Mouse (Mus musculus) myocyte (in vitro differentiated cells): ENCODE data around the gene Ank. TPM values are rescaled to one million over a fixed set of nuclear protein-coding genes. Genes with fewer than 3 reads are reported as not detected.

Source experiments
- H3K27me3 ChIP-seq: one replicate; pipeline ENCODE4 v1.6.1; 2011; ENCODE audit not compliant: control insufficient read depth, insufficient read depth, insufficient read length
- H3K36me3 ChIP-seq: one replicate; pipeline ENCODE4 v1.6.1; 2011; ENCODE audit not compliant: control insufficient read depth, insufficient read depth
- H3K4me2 ChIP-seq: one replicate; pipeline ENCODE4 v1.6.1; 2011; ENCODE audit warnings: low read depth, control low read depth
- H3K4me3 ChIP-seq: one replicate; pipeline ENCODE4 v1.5.1; 2011; ENCODE audit warnings: mild to moderate bottlenecking, control low read depth, moderate library complexity
- H3K79me2 ChIP-seq: one replicate; pipeline ENCODE4 v1.6.1; 2011; ENCODE audit not compliant: control insufficient read depth, insufficient read depth
- H3ac ChIP-seq: one replicate; pipeline ENCODE4 v1.6.1; 2011; ENCODE audit not compliant: control insufficient read depth, insufficient read length
- CEBPB ChIP-seq: IDR thresholded peaks from 2 replicates; pipeline ENCODE4 v1.6.1; 2011; ENCODE audit warnings: mild to moderate bottlenecking, moderate library complexity; ENCODE audit not compliant: poor library complexity, insufficient read depth, severe bottlenecking
- E2F4 ChIP-seq: IDR thresholded peaks from one replicate; pipeline ENCODE4 v1.6.1; 2011; ENCODE audit warnings: mild to moderate bottlenecking, control low read depth, moderate library complexity; ENCODE audit not compliant: insufficient read depth
- MAX ChIP-seq: IDR thresholded peaks from one replicate; pipeline ENCODE4 v1.6.1; 2011; ENCODE audit warnings: low read depth, mild to moderate bottlenecking, control low read depth
- MYOD1 ChIP-seq, 3 experiments: IDR thresholded peaks; one replicate each; pipeline ENCODE4 v1.6.1; 2011; ENCODE audit warnings: control low read depth in 2 of 3, low read depth in 2 of 3, mild to moderate bottlenecking in 2 of 3, moderate library complexity in 1 of 3; ENCODE audit not compliant: insufficient read length in 2 of 3, control insufficient read depth in 1 of 3
- MYOG ChIP-seq, 3 experiments: IDR thresholded peaks; one replicate each; pipeline ENCODE4 v1.6.1; 2011; ENCODE audit warnings: control low read depth in 2 of 3, low read depth in 2 of 3, mild to moderate bottlenecking in 2 of 3; ENCODE audit not compliant: insufficient read length in 2 of 3, control insufficient read depth in 1 of 3, insufficient read depth in 1 of 3
- POLR2A ChIP-seq: IDR thresholded peaks from one replicate; pipeline ENCODE4 v1.6.1; 2011; ENCODE audit warnings: low read depth, mild to moderate bottlenecking, control low read depth, moderate library complexity; ENCODE audit not compliant: insufficient read length
- POLR2AphosphoS2 ChIP-seq: IDR thresholded peaks from one replicate; pipeline ENCODE4 v1.6.1; 2011; ENCODE audit warnings: low read depth, control low read depth; ENCODE audit not compliant: insufficient read length
- REST ChIP-seq: IDR thresholded peaks from one replicate; pipeline ENCODE4 v1.6.1; 2011; ENCODE audit warnings: mild to moderate bottlenecking, control low read depth, moderate library complexity; ENCODE audit not compliant: insufficient read depth, insufficient read length
- SRF ChIP-seq: IDR thresholded peaks from one replicate; pipeline ENCODE4 v1.6.1; 2011; ENCODE audit warnings: low read depth; ENCODE audit not compliant: control insufficient read depth, insufficient read length
- TCF12 ChIP-seq: IDR thresholded peaks from one replicate; pipeline ENCODE4 v1.6.1; 2011; ENCODE audit warnings: mild to moderate bottlenecking, control low read depth; ENCODE audit not compliant: poor library complexity, insufficient read depth, severe bottlenecking
- TCF3 ChIP-seq: IDR thresholded peaks from one replicate; pipeline ENCODE4 v1.6.1; 2011; ENCODE audit warnings: low read depth, control low read depth; ENCODE audit not compliant: insufficient read length
- USF1 ChIP-seq: IDR thresholded peaks from one replicate; pipeline ENCODE4 v1.6.1; 2011; ENCODE audit warnings: low read depth, mild to moderate bottlenecking, control low read depth, moderate library complexity
- polyA plus RNA-seq: library from polyadenylated mRNA; unstranded; fragments of >200 nt; fragmentation: generic; extraction: Trizol; gene quantifications from one replicate; pipeline ENCODE4 v1.2.1, GENCODE M21; 2012; ENCODE audit warnings: missing spikeins

The Ank gene
- polyA plus RNA-seq, 1 experiment: 103 TPM

GRCm38 (mm10) chr15:27597516-27597915 lies 131.0 kb downstream of the Ank start:
- Histone ChIP-seq H3K36me3 (peaks cover 30% of the 10 kb centered on the region), H3ac (no peak overlapping the region), H3K27me3 (no peaks in the 10 kb centered on the region), H3K79me2 (no peaks in the 10 kb centered on the region), H3K4me3 (no peak overlapping the region), H3K4me2 (peak overlapping the region; percentile 69)
- TF ChIP-seq REST: no peak
- TF ChIP-seq USF1: no peak
- TF ChIP-seq SRF: no peak
- TF ChIP-seq MAX: no peak
- TF ChIP-seq TCF12: no peak
- TF ChIP-seq CEBPB: no peak
- no peak for TF ChIP-seq E2F4
- no peak for TF ChIP-seq POLR2AphosphoS2
- TF ChIP-seq TCF3: no peak
- no peak for TF ChIP-seq MYOG (IDR thresholded peaks at IDR 0.05; ENCODE audit: control insufficient read depth in 1 of 3, insufficient read depth in 1 of 3, insufficient read length in 2 of 3, low read depth in 2 of 3)
- TF ChIP-seq MYOD1 (IDR thresholded peaks at IDR 0.05; ENCODE audit: control insufficient read depth in 1 of 3, insufficient read length in 2 of 3, low read depth in 2 of 3): no peak
- TF ChIP-seq POLR2A: no peak

DNA sequence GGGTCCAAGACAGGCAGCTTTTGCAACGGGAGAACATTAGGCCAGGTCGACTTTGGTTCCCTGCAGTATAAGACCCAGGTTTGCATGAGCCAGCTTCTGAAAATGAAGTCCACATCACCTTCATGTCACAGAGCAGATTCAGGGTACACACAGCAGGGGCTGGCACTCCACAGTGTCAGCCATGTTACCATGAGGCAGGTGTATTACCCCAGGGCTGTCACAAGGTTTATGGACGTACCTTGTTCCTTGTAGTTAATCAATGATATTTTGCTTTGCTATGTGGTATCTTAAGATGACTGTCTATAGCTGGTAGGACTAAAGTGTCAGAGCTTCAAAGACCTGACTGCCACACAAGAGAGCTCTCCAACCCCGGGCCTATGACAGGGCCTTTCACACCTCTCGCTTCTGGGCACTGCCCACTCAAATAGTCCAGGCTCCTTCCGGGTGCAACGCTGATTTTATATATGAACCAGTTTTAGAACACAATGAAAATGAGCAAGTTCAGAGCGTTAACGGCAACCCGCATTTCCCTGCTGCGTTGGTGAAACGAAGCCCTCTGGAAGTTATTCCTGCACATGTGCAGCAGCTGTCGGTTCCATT lies 132.4 kb downstream of the Ank start:
- no peak overlapping the region for H3K4me3 ChIP-seq
- no peak overlapping the region for H3K4me2 ChIP-seq
- H3ac ChIP-seq: no peak overlapping the region
- H3K79me2 ChIP-seq: peaks cover 3% of the 10 kb centered on the region
- no peaks in the 10 kb centered on the region for H3K27me3 ChIP-seq
- H3K36me3 ChIP-seq: peaks cover 23% of the 10 kb centered on the region
- no peak for TF ChIP-seq TCF12
- peak; percentile 57 for TF ChIP-seq POLR2AphosphoS2
- no peak for TF ChIP-seq MAX
- TF ChIP-seq TCF3: no peak

GRCm38 (mm10) chr15:27600524-27600923 lies 134.0 kb downstream of the Ank start:
- Histone ChIP-seq H3K4me2 (no peak overlapping the region), H3K79me2 (peaks cover 11% of the 10 kb centered on the region), H3K4me3 (no peak overlapping the region), H3K27me3 (no peaks in the 10 kb centered on the region), H3K36me3 (peaks cover 22% of the 10 kb centered on the region), H3ac (no peak overlapping the region)
- no peak for TF ChIP-seq TCF3
- no peak for TF ChIP-seq REST
- TF ChIP-seq POLR2AphosphoS2: peak; percentile 7

DNA sequence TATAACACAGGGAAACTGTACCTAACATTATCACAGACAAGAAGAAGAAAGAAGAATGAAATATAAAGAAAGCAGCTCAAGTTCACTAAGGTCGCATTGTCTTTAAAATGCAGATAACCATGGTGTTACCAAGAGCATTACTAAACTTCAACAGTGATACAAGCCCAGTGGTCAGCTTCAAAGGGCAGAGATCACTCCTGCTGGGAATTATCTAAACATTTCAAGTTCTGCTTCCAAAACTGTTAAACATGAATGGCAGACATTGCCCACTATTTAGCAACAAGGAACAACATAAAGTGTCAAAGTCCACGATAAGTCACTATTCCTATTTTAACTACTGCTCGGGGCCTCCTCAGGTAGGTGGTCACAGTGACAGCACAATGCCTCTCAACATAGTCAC lies 138.1 kb downstream of the Ank start:
- peaks cover 11% of the 10 kb centered on the region for H3K79me2 ChIP-seq
- TF ChIP-seq SRF (no peak), POLR2AphosphoS2 (no peak), E2F4 (no peak), POLR2A (no peak), TCF3 (no peak)
- no peak overlapping the region for H3K4me2 ChIP-seq
- no peaks in the 10 kb centered on the region for H3K27me3 ChIP-seq
- H3K36me3 ChIP-seq: peaks cover 49% of the 10 kb centered on the region
- no peak overlapping the region for H3ac ChIP-seq
- H3K4me3 ChIP-seq: no peak overlapping the region

- Histone ChIP-seq H3K4me3 (no peak overlapping the region), H3ac (no peak overlapping the region), H3K79me2 (peaks cover 11% of the 10 kb centered on the region), H3K4me2 (no peak overlapping the region), H3K36me3 (peaks cover 43% of the 10 kb centered on the region), H3K27me3 (no peaks in the 10 kb centered on the region)
- peak; percentile 55 for TF ChIP-seq POLR2AphosphoS2
- no peak for TF ChIP-seq MYOG (IDR thresholded peaks at IDR 0.05; ENCODE audit: control insufficient read depth in 1 of 3, insufficient read depth in 1 of 3, insufficient read length in 2 of 3, low read depth in 2 of 3)
- no peak for TF ChIP-seq TCF12
- TF ChIP-seq SRF: no peak
- no peak for TF ChIP-seq POLR2A
These were observed 138.8 kb downstream of the Ank start for GRCm38 (mm10) chr15:27605252-27605651.

DNA sequence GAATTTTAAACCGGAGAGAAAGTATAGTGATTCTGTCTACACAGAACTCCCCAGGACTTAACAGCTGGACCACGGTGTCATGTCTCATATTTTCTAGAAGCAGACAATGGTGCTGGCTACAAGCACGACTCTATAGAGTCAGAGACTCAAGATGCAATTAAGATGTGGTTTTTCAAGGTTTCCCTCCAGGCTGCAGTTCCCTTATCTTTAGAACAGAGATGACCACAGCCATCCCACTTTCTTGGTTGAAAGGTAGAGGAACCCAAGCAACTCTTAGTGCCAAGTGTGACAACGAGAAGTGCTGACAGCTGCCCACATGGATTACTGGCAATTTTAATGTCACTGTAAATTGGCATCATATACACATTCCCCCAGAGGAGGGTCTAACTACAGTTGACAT lies 143.1 kb downstream of the Ank start:
- Histone ChIP-seq H3K36me3 (peaks cover 55% of the 10 kb centered on the region), H3K4me2 (no peak overlapping the region), H3K27me3 (no peaks in the 10 kb centered on the region), H3K4me3 (no peak overlapping the region), H3K79me2 (peaks cover 2% of the 10 kb centered on the region), H3ac (no peak overlapping the region)
- peak in 1 of 3 experiments; percentile 17 for TF ChIP-seq MYOD1 (IDR thresholded peaks at IDR 0.05; ENCODE audit: control insufficient read depth in 1 of 3, insufficient read length in 2 of 3, low read depth in 2 of 3)
- no peak for TF ChIP-seq MYOG (IDR thresholded peaks at IDR 0.05; ENCODE audit: control insufficient read depth in 1 of 3, insufficient read depth in 1 of 3, insufficient read length in 2 of 3, low read depth in 2 of 3)
